23 mouse cellular contexts compared by ENCODE assay signal in genomic region chr4:117731926-117732325, GRCm38 (mm10). TPM values are rescaled to one million over a fixed set of nuclear protein-coding genes. Genes with fewer than 3 reads are reported as not detected.
"Had no signal": no experiment of that assay in that cellular context is flagged by ENCODE, and none has a peak within 500 bp of the region (broad histone marks: within the 10 kb centered on the region; RNA-seq: fewer than 3 reads in every experiment).

No protein-coding gene starts in this region.

- H3K27ac ChIP-seq: liver, embryonic 13.5 days; liver, embryonic 15.5 days; lung, embryonic 15.5 days; macrophage; midbrain, embryonic 13.5 days; midbrain, embryonic 15.5 days; neural tube, embryonic 12.5 days; stomach, embryonic 15.5 days had no signal

- H3K4me2 ChIP-seq: liver, embryonic 13.5 days; liver, embryonic 15.5 days; lung, embryonic 15.5 days; midbrain, embryonic 11.5 days; midbrain, embryonic 13.5 days; midbrain, embryonic 15.5 days; neural tube, embryonic 12.5 days; stomach, embryonic 15.5 days had no signal

- H3K4me3 ChIP-seq: liver, embryonic 13.5 days; liver, embryonic 15.5 days; lung, embryonic 15.5 days; megakaryocyte, embryonic 14.5 days; midbrain, embryonic 13.5 days; midbrain, embryonic 15.5 days; neural tube, embryonic 12.5 days; stomach, embryonic 15.5 days had no signal

- H3K9me3 ChIP-seq: liver, embryonic 13.5 days; liver, embryonic 15.5 days; lung, embryonic 15.5 days; megakaryocyte, embryonic 14.5 days; midbrain, embryonic 13.5 days; midbrain, embryonic 15.5 days; neural tube, embryonic 12.5 days; stomach, embryonic 15.5 days had no signal

- H3K4me1 ChIP-seq: liver, embryonic 13.5 days; liver, embryonic 15.5 days; lung, embryonic 15.5 days; megakaryocyte, embryonic 14.5 days; midbrain, embryonic 13.5 days; midbrain, embryonic 15.5 days; neural tube, embryonic 12.5 days; stomach, embryonic 15.5 days had no signal

- DNase-seq: liver, embryonic 13.5 days; liver, postnatal 0 days; lung, adult 2 months; lung, postnatal 14 days; lung, postnatal 36 days; right cerebral cortex, postnatal 14 days; thymus, adult 2 months; thymus, postnatal 25 days; thymus, postnatal 4 days had no signal

- H3K9ac ChIP-seq: liver, embryonic 13.5 days; liver, embryonic 15.5 days; liver, postnatal 0 days; lung, embryonic 15.5 days; midbrain, embryonic 13.5 days; midbrain, embryonic 15.5 days; neural tube, embryonic 12.5 days; stomach, embryonic 15.5 days had no signal

- H3K36me3 ChIP-seq: liver, embryonic 13.5 days; liver, embryonic 15.5 days; lung, embryonic 15.5 days; midbrain, embryonic 13.5 days; midbrain, embryonic 15.5 days; neural tube, embryonic 12.5 days; stomach, embryonic 15.5 days had no signal

- H3K27me3 ChIP-seq: liver, embryonic 15.5 days; lung, embryonic 15.5 days; midbrain, embryonic 13.5 days; midbrain, embryonic 15.5 days; neural tube, embryonic 12.5 days; stomach, embryonic 15.5 days had no signal

- ATAC-seq: liver, postnatal 0 days; lung, postnatal 0 days; midbrain, embryonic 13.5 days; midbrain, embryonic 15.5 days had no signal

RNA-seq across cellular contexts. Expression of gene Gm12845, which starts 7.7 kb away (rescaled TPM):
- polyA plus RNA-seq: liver, embryonic 13.5 days; liver, embryonic 15.5 days; liver, postnatal 0 days; lung, adult 2 months; lung, embryonic 15.5 days; lung, postnatal 0 days; macrophage; midbrain, embryonic 11.5 days; midbrain, embryonic 13.5 days; midbrain, embryonic 15.5 days; midbrain, postnatal 0 days; neural tube, embryonic 12.5 days; neural tube, embryonic 14.5 days; spleen, adult 2 months; stomach, embryonic 15.5 days; testis, adult 2 months; thymus, adult 2 months had no signal

RNA-seq across cellular contexts. Expression of gene Klf17, which starts 33.5 kb away (rescaled TPM):
- polyA plus RNA-seq: liver, embryonic 13.5 days; liver, embryonic 15.5 days; liver, postnatal 0 days; lung, adult 2 months; lung, embryonic 15.5 days; lung, postnatal 0 days; macrophage; midbrain, embryonic 11.5 days; midbrain, embryonic 13.5 days; midbrain, embryonic 15.5 days; midbrain, postnatal 0 days; neural tube, embryonic 12.5 days; neural tube, embryonic 14.5 days; spleen, adult 2 months; thymus, adult 2 months had no signal
